Mouse (Mus musculus): ENCODE measurements around the gene 1500009C09Rik.

Gene 1500009C09Rik

GRCm38 (mm10) chr15:82252097-82252496 lies at the start of gene 1500009C09Rik:
1500009C09Rik (plus strand) TSS chr15:82252397.
- DNase-seq = no peak

GRCm38 (mm10) chr15:82203090-82203489 lies 49.1 kb upstream of the 1500009C09Rik start:
- DNase-seq = no peak

- no peak for DNase-seq
Observed at GRCm38 (mm10) chr15:82203611-82204351, 48.4 kb upstream of the 1500009C09Rik start.

GRCm38 (mm10) chr15:82204680-82205371 lies 47.4 kb upstream of the 1500009C09Rik start:
- DNase-seq = no peak

GRCm38 (mm10) chr15:82206365-82207104 lies 45.7 kb upstream of the 1500009C09Rik start:
- DNase-seq = peak; percentile 99

GRCm38 (mm10) chr15:82207105-82207459 lies 45.1 kb upstream of the 1500009C09Rik start:
- DNase-seq = no peak

GRCm38 (mm10) chr15:82207504-82208219 lies 44.5 kb upstream of the 1500009C09Rik start:
- no peak for DNase-seq

- no peak for DNase-seq
Observed at GRCm38 (mm10) chr15:82208307-82208706, 43.9 kb upstream of the 1500009C09Rik start.

GRCm38 (mm10) chr15:82209295-82210050 lies 42.7 kb upstream of the 1500009C09Rik start:
- DNase-seq = no peak

GRCm38 (mm10) chr15:82210801-82211200 lies 41.4 kb upstream of the 1500009C09Rik start:
- no peak for DNase-seq

- DNase-seq = no peak
Observed at GRCm38 (mm10) chr15:82211281-82211680, 40.9 kb upstream of the 1500009C09Rik start.

GRCm38 (mm10) chr15:82211911-82212751 lies 40.1 kb upstream of the 1500009C09Rik start:
- DNase-seq = no peak

- no peak for DNase-seq
Observed at GRCm38 (mm10) chr15:82212752-82213063, 39.5 kb upstream of the 1500009C09Rik start, which contains the start of gene Shisa8. Shisa8 (minus strand) TSS chr15:82212815.

- no peak for DNase-seq
Observed at GRCm38 (mm10) chr15:82213222-82213621, 39.0 kb upstream of the 1500009C09Rik start.

- no peak for DNase-seq
Observed at GRCm38 (mm10) chr15:82215332-82216046, 36.7 kb upstream of the 1500009C09Rik start.

GRCm38 (mm10) chr15:82216142-82216827 lies 35.9 kb upstream of the 1500009C09Rik start:
- DNase-seq = peak; percentile 92

GRCm38 (mm10) chr15:82217039-82217438 lies 35.2 kb upstream of the 1500009C09Rik start:
- no peak for DNase-seq

GRCm38 (mm10) chr15:82217980-82218379 lies 34.2 kb upstream of the 1500009C09Rik start:
- DNase-seq = no peak

- peak; percentile 93 for DNase-seq
Observed at GRCm38 (mm10) chr15:82218778-82219666, 33.2 kb upstream of the 1500009C09Rik start.
